In the genomic region with DNA sequence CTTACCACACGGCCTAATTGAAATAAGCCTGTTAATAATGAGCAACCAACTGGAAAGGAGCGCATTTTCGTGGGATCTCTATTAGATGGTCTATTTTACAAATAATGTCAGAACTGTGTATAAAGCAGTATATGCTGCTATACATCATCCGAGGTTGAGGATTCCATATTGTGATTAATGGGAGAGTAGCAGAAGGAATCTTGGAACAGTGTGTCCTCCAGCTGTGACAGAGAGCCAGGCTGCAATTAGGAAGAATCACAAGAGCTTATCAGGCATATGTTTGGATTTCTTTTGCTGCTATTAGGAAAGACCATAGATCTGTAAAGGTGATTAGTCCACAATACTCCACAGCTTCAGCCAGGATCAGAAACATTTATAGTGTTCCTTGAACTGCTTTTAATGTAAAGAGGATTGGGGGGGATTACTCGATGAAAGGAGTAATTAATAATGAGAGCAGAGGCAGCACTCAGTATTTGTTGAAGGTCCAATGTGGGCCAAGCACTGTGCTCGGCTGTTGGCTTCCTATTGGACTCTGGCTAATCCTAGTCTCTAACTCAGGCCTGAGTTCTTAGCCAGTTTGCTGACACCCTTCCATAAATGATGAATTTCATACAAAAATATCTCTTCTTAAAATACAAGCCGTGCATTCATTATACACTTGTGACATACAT, we compare ENCODE assay signal across 21 mouse cellular contexts.
"Had no signal": no experiment of that assay in that cellular context is flagged by ENCODE, and none has a peak within 500 bp of the region (broad histone marks: within the 10 kb centered on the region; RNA-seq: fewer than 3 reads in every experiment).

No protein-coding gene starts in this region.

- H3K9me3 ChIP-seq: kidney, embryonic 15.5 days; liver, embryonic 13.5 days; midbrain, embryonic 10.5 days; midbrain, embryonic 13.5 days; neural tube, embryonic 13.5 days; stomach, embryonic 15.5 days had no signal

- H3K4me1 ChIP-seq: kidney, embryonic 15.5 days; liver, embryonic 13.5 days; midbrain, embryonic 13.5 days; neural tube, embryonic 13.5 days; stomach, embryonic 15.5 days had no signal

- H3K4me2 ChIP-seq: kidney, embryonic 15.5 days; liver, embryonic 13.5 days; lung, embryonic 14.5 days; midbrain, embryonic 13.5 days; neural tube, embryonic 13.5 days; stomach, embryonic 15.5 days had no signal

- H3K4me3 ChIP-seq: kidney, embryonic 15.5 days; left cerebral cortex, adult 2 months; liver, embryonic 13.5 days; midbrain, embryonic 10.5 days; midbrain, embryonic 13.5 days; myocyte; neural tube, embryonic 13.5 days; stomach, embryonic 15.5 days had no signal

- H3K9ac ChIP-seq: kidney, embryonic 15.5 days; liver, embryonic 13.5 days; lung, embryonic 14.5 days; midbrain, embryonic 13.5 days; neural tube, embryonic 13.5 days; stomach, embryonic 15.5 days had no signal

- H3K36me3 ChIP-seq: kidney, embryonic 15.5 days; liver, embryonic 13.5 days; midbrain, embryonic 10.5 days; midbrain, embryonic 13.5 days; neural tube, embryonic 13.5 days; stomach, embryonic 15.5 days had no signal

- ATAC-seq: lung, postnatal 0 days; midbrain, embryonic 13.5 days; midbrain, embryonic 16.5 days had no signal

- H3K27me3 ChIP-seq: kidney, embryonic 15.5 days; liver, embryonic 13.5 days; midbrain, embryonic 13.5 days; neural tube, embryonic 13.5 days; stomach, embryonic 15.5 days had no signal

- DNase-seq: kidney, adult 8-10 months; kidney, postnatal 10 days; kidney, postnatal 36 days; liver, embryonic 13.5 days; lung, embryonic 14.5 days; right cerebral cortex, adult 18-20 months; right cerebral cortex, postnatal 14 days; right cerebral cortex, postnatal 4 days; thymus, adult 2 months; thymus, postnatal 14 days; thymus, postnatal 4 days had no signal

- H3K27ac ChIP-seq: kidney, embryonic 15.5 days; left cerebral cortex, adult 2 months; liver, embryonic 13.5 days; macrophage; midbrain, embryonic 10.5 days; midbrain, embryonic 13.5 days; neural tube, embryonic 13.5 days; stomach, embryonic 15.5 days had no signal
